Mouse (Mus musculus) lung, postnatal 0 days (tissue): ENCODE data around the gene Srrm2.

Experiments
- CTCF ChIP-seq: IDR thresholded peaks from 2 replicates; pipeline ENCODE4 v1.5.1; 2016; ENCODE audit warnings: antibody characterized with exemption, mild to moderate bottlenecking
- EP300 ChIP-seq: IDR thresholded peaks from 2 replicates; pipeline ENCODE4 v1.6.1; 2016; ENCODE audit warnings: antibody characterized with exemption, mild to moderate bottlenecking, control low read depth

DNA sequence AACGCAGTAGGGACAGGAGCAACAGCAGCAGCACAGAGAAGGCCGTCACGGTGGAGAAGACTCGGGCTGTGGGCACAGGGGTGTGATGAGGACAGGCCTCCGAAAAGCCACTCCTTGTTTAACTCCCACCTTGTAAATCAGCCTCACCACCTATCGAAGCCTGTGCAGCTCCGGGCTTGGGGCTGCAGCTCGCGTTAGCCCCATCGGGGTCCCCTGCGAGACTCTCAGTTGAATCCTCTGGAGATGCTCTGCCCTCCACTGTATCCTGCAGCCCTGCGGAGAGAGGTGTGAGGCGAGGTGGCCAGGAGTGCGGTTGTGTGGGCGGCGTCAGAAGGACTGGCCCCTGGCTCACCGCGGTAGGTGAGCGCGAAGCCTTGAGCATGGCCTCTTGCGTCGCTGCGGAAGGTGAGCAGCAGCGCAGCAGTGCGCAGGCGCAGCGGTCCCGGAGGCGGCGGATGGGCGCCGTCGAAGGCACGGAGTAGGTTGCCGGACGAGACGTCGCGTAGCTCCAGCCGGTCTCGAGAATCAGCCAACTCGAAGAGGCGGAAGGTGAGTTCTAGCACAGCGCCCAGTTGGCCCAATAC is 48.0 kb upstream of the Srrm2 start:
- TF ChIP-seq EP300 (no peak), CTCF (no peak)
